Mouse (Mus musculus) lung, postnatal 0 days (tissue): Measurements from ENCODE around the gene Rnaseh2b. TPM values are rescaled to one million over a fixed set of nuclear protein-coding genes. Genes with fewer than 3 reads are reported as not detected.
A peak's percentile ranks its signal among the peaks of the same experiment; 100 is the strongest.

ENCODE experiments used
- ATAC-seq: fragments of 200-750 bp; cut with Nextera tagmentation; 2 replicates; pipeline ENCODE4 v1.8.0; 2017; ENCODE audit warnings: moderate library complexity
- DNase-seq: peaks from one replicate; pipeline ENCODE4 v3.0.0-alpha.2; 2016; ENCODE audit warnings: low spot score
- H3K27ac ChIP-seq: fragments of 300-500 bp; sonication (generic); 2 replicates; pipeline ENCODE4 v1.5.1; 2014; ENCODE audit warnings: antibody characterized with exemption, mild to moderate bottlenecking, low read length, mixed read lengths
- H3K27me3 ChIP-seq: fragments of 300-500 bp; sonication (generic); replicated peaks from 2 replicates; pipeline ENCODE4 v1.6.1; 2014; ENCODE audit warnings: low read length, mixed read lengths; ENCODE audit not compliant: insufficient read depth
- H3K36me3 ChIP-seq: fragments of 300-500 bp; sonication (generic); 2 replicates; pipeline ENCODE4 v1.6.1; 2014; ENCODE audit warnings: low read length, mixed read lengths; ENCODE audit not compliant: insufficient read depth
- H3K4me1 ChIP-seq: fragments of 300-500 bp; sonication (generic); 2 replicates; pipeline ENCODE4 v1.6.1; 2014; ENCODE audit warnings: antibody characterized with exemption, low read depth, low read length, mixed read lengths; ENCODE audit not compliant: insufficient read depth
- H3K4me2 ChIP-seq: fragments of 300-500 bp; sonication (generic); replicated peaks from 2 replicates; pipeline ENCODE4 v1.6.1; 2014; ENCODE audit warnings: low read depth, mild to moderate bottlenecking, low read length, moderate library complexity, mixed read lengths
- H3K4me3 ChIP-seq: fragments of 300-500 bp; sonication (generic); 2 replicates; pipeline ENCODE4 v1.5.1; 2014; ENCODE audit warnings: low read depth, low read length
- H3K9ac ChIP-seq: fragments of 300-500 bp; sonication (generic); replicated peaks from 2 replicates; pipeline ENCODE4 v1.6.1; 2014; ENCODE audit warnings: low read depth, mild to moderate bottlenecking
- H3K9me3 ChIP-seq: fragments of 300-500 bp; sonication (generic); 2 replicates; pipeline ENCODE4 v1.6.1; 2016; ENCODE audit warnings: low read length, mixed read lengths
- CTCF ChIP-seq: IDR thresholded peaks from 2 replicates; pipeline ENCODE4 v1.5.1; 2016; ENCODE audit warnings: antibody characterized with exemption, mild to moderate bottlenecking
- EP300 ChIP-seq: IDR thresholded peaks from 2 replicates; pipeline ENCODE4 v1.6.1; 2016; ENCODE audit warnings: antibody characterized with exemption, mild to moderate bottlenecking, control low read depth
- WGBS: fragments of 180-500 bp; shearing (Covaris S2); extraction: QIAGEN DNeasy Blood & Tissue Kit; methylation state at CpG from one replicate; pipeline ENCODE4 v1.1.7; 2014; 5-methylcytosine and 5-hydroxymethylcytosine counted together
- polyA plus RNA-seq: library from polyadenylated mRNA; unstranded; fragments of >200 nt; fragmentation: Nextera tagmentation; extraction: Ambion mirVana; gene quantifications from 2 replicates; pipeline ENCODE4 v1.2.1, GENCODE M21; 2015

Gene Rnaseh2b
- polyA plus RNA-seq, 1 experiment from 2014 or later, result 27.8 TPM

DNA sequence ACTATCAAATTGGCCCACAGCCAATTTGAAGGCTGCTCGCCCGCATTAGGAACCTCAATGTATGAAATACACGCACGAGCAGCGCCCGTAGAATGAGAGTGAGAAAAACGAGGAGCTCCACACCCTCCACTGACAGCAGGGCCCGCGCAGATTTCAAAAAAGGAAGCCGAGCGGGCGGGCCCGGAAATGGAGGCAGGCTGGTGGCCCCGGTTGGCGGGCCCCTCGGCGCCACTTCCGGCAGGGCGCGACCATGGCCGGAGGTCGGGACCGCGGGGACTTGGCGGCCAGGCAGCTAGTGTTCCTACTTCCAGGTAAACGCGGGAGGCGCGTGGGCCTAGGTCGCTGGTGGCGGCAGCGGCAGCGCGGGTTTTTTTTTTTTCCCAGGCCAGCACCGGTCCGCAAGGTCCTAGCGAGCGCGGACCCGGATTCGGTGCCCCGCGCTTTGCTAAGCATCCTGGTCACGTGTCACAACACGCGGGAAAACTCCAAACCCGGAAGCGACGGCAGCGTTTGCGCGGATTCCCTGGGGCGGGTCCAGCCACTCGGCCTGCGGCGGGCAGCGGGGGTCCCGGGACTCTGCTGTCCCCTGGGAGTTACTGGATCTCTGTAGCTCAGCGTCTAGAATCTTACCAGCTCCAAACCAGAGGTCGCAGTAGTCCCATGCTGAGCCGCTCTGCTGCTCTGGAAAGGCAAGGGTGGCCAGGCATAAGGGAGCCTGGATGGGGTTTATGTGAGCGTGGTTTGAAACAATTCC, 39.7 kb downstream of the Rnaseh2b start:
- Histone ChIP-seq H3K27me3 (no peaks in the 10 kb centered on the region), H3K36me3 (no peaks in the 10 kb centered on the region), H3K9ac (peak overlapping the region; percentile 60), H3K27ac (peak overlapping the region; percentile 66), H3K9me3 (no peaks in the 10 kb centered on the region), H3K4me1 (no peaks in the 10 kb centered on the region; the same call in 1 of the 2 replicates), H3K4me3 (peak overlapping the region; percentile 73), H3K4me2 (peak overlapping the region; percentile 66)
- DNase-seq (peak; percentile 92), ATAC-seq (peak; percentile 90)
- no peak for TF ChIP-seq EP300
- TF ChIP-seq CTCF, result no peak
- WGBS, result 1% methylated on average over 60 of the region's 62 CpGs

DNA sequence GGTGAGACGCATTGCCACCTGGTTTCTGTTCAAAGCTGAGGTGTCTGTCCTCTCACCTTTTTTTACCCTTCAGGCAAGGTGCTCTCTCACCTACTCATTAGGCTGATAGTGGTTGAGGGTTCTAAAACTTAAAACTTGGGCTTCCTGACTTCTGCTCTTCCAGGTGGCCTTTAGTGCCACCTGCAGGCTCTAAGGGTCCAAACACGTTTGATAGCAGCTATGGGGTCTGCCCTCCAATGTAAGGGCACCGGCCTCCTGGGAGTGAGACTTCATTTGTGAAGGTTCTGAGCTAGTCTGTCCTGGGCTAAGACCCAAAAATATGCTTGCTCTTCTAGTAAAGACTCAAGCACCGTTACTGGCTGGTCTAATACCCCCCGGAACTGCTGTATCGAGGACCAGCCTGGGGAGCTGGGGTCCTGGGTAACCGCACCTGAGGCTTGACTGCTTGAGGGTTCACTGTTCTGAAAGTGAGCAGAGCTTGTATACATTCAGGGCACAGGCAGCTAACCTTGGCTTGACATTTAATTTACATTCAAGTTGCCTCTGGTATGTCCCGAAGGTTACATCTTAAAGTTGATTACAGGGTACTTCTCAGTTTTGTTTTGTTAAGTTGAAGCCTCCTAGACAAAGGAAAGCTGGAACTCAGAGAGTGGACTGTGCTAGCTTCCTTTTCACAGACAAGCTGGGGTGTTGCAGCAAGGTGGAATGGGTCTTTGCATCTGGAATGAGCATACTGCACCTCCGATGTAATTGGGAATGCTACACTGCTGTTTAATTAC, 41.7 kb downstream of the Rnaseh2b start:
- H3K9me3 ChIP-seq, result no peaks in the 10 kb centered on the region
- H3K9ac ChIP-seq, result no peak overlapping the region
- H3K36me3 ChIP-seq, result no peaks in the 10 kb centered on the region
- 81% methylated on average over 9 of the region's 9 CpGs for WGBS
- no peaks in the 10 kb centered on the region for H3K27me3 ChIP-seq
- no peak for TF ChIP-seq EP300
- peak; percentile 40 for TF ChIP-seq CTCF
- H3K4me3 ChIP-seq, result no peak overlapping the region
- ATAC-seq, result no peak
- H3K4me2 ChIP-seq, result no peak overlapping the region
- H3K4me1 ChIP-seq, result no peaks in the 10 kb centered on the region; the same call in 1 of the 2 replicates
- DNase-seq, result no peak
- no peak overlapping the region for H3K27ac ChIP-seq

DNA sequence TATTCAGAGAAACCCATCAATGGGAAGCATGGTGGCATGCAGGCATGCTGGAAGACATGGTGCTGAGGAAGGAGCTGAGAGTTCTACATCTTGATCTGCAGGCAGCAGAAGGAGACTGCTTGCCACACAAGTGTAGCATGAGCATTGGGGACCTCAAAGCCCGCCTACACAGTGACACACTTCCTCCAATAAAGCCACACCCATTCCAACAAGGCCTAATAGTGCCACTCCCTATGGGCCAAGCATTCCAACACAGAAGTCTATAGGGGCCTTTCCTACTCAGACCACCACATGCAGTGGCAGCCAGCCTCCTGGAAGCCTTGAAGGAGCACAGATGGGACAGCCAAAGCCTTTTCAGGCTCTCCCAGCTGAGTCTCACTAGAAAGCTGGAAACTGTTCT, 46.8 kb downstream of the Rnaseh2b start:
- no peaks in the 10 kb centered on the region for H3K27me3 ChIP-seq
- no peak overlapping the region for H3K4me2 ChIP-seq
- no peak overlapping the region for H3K4me3 ChIP-seq
- TF ChIP-seq CTCF (no peak), EP300 (no peak)
- H3K36me3 ChIP-seq, result no peaks in the 10 kb centered on the region
- H3K27ac ChIP-seq, result no peak overlapping the region
- H3K9me3 ChIP-seq, result no peaks in the 10 kb centered on the region
- 100% methylated on average over 1 of the region's 1 CpGs for WGBS
- no peak overlapping the region for H3K9ac ChIP-seq
- peak; percentile 19 for DNase-seq
- ATAC-seq, result no peak
- no peaks in the 10 kb centered on the region; the same call in 1 of the 2 replicates for H3K4me1 ChIP-seq

- no peaks in the 10 kb centered on the region; the same call in 1 of the 2 replicates for H3K4me1 ChIP-seq
- 64% methylated on average over 8 of the region's 8 CpGs for WGBS
- DNase-seq (no peak), ATAC-seq (no peak)
- TF ChIP-seq EP300 (no peak), CTCF (no peak)
- H3K36me3 ChIP-seq, result no peaks in the 10 kb centered on the region
- H3K4me3 ChIP-seq, result no peak overlapping the region
- no peak overlapping the region for H3K4me2 ChIP-seq
- no peaks in the 10 kb centered on the region for H3K27me3 ChIP-seq
- no peak overlapping the region for H3K27ac ChIP-seq
- H3K9ac ChIP-seq, result no peak overlapping the region
- H3K9me3 ChIP-seq, result no peaks in the 10 kb centered on the region
Observed at GRCm38 (mm10) chr14:62341887-62342642, 49.7 kb downstream of the Rnaseh2b start.

DNA sequence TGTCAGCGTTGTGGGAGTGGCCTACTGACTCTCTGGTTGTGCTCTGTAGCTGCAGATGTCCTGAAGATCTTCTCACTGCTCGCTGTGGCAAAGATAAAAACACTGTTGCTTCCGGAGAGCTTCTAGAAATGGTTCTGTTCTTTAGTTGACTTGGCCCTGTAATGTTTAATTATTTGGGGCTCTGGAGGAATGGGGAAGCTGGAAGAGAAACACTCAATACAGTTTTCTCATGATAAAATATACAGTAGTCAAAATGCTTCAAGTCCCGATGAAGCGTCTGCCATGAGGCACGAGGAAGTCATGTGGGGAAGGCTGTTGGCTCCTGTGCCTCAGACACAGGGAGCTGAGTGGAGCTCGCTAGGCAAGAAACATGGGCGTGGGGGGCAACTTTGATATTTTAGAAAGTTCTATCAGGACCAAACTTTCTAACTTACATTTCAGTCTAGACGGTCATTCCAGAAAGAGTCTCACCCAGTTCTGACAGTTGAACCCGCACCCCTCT, 50.3 kb downstream of the Rnaseh2b start:
- Histone ChIP-seq H3K36me3 (no peaks in the 10 kb centered on the region), H3K9ac (no peak overlapping the region), H3K4me1 (no peaks in the 10 kb centered on the region; the same call in 1 of the 2 replicates), H3K4me2 (no peak overlapping the region), H3K9me3 (no peaks in the 10 kb centered on the region), H3K27ac (no peak overlapping the region), H3K4me3 (no peak overlapping the region), H3K27me3 (no peaks in the 10 kb centered on the region)
- 56% methylated on average over 10 of the region's 10 CpGs for WGBS
- DNase-seq, result peak; percentile 45
- ATAC-seq, result peak; percentile 32; the same call in 1 of the 2 replicates
- TF ChIP-seq CTCF (no peak), EP300 (no peak)

GRCm38 (mm10) chr14:62346570-62346969, 54.2 kb downstream of the Rnaseh2b start:
- Histone ChIP-seq H3K36me3 (no peaks in the 10 kb centered on the region), H3K27ac (no peak overlapping the region), H3K4me1 (no peaks in the 10 kb centered on the region; the same call in 1 of the 2 replicates), H3K9ac (no peak overlapping the region), H3K27me3 (no peaks in the 10 kb centered on the region), H3K4me2 (no peak overlapping the region), H3K4me3 (no peak overlapping the region), H3K9me3 (no peaks in the 10 kb centered on the region)
- ATAC-seq (no peak), DNase-seq (no peak)
- WGBS, result 89% methylated on average over 11 of the region's 11 CpGs
- TF ChIP-seq CTCF, result no peak
- no peak for TF ChIP-seq EP300
